Mouse (Mus musculus) kidney, adult 2 months (tissue): Measurements from ENCODE around the gene Sec14l3.

ENCODE experiments used
- CTCF ChIP-seq: fragments of 200-500 bp; conservative IDR thresholded peaks from 2 replicates; pipeline ENCODE4 v1.5.1; 2011; ENCODE audit warnings: low read depth, mild to moderate bottlenecking, control low read depth, low read length, moderate library complexity, mixed read lengths; ENCODE audit not compliant: insufficient read depth, insufficient read length
- POLR2A ChIP-seq: fragments of 200-500 bp; IDR thresholded peaks from one replicate; pipeline ENCODE4 v1.6.1; 2011; ENCODE audit warnings: low read depth, low read length, control low read depth

GRCm38 (mm10) chr11:4104989-4105388, 40.3 kb downstream of the Sec14l3 start:
- TF ChIP-seq CTCF (no peak), POLR2A (no peak)
